Mouse (Mus musculus) erythroid progenitor cell, adult 5-6 weeks (primary cell): Measurements from ENCODE around the gene Gm9803. TPM values are rescaled to one million over a fixed set of nuclear protein-coding genes. Genes with fewer than 3 reads are reported as not detected.

Experiments used
- ATAC-seq: replicated peaks from 2 replicates; pipeline ENCODE4 v1.8.0; 2016; ENCODE audit warnings: moderate number of reproducible peaks, mild to moderate bottlenecking, moderate TSS enrichment, inconsistent platforms; ENCODE audit not compliant: poor library complexity, low FRiP score, severe bottlenecking
- total RNA-seq, 2 experiments: library from RNA; stranded (forward) in 1 of 2; stranded (reverse) in 1 of 2; fragments of 150-400 nt in 1 of 2; fragments of 186-747, 209-891 nt in 1 of 2; gene quantifications; 2 replicates each; pipeline versions ENCODE4 v1.2.3 to v1.2.4; 2015 to 2017; ENCODE audit warnings: low replicate concordance in 2 of 2

The Gm9803 gene
- total RNA-seq, 2 experiments from 2014 or later: not detected

DNA sequence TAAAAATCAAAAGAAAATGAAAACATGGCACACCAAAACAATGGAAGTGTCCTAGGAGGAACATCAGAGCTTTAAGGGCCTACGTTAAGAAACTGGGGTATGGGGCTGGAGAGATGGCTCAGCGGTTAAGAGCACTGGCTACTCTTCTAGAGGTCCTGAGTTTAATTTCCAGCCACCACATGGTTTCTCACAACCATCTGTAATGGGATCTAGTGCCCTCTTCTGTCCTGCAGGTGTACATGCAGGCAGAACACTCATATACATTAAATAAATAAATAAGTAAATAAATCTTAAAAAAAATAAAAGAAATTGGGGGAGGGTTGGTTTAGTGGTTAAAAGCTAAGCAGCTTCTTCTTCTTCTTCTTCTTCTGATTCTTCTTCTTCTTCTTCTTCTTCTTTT is 37.4 kb downstream of the Gm9803 start:
- ATAC-seq: no peak

Other genes starting within 250 kb of the Gm9803 start
- 0.42 and 5.4 TPM in 2 replicates for gene Bend3, start 45.3 kb upstream of the Gm9803 start, total RNA-seq (2015; ENCODE audit: low replicate concordance)
- 0.13 and 2.6 TPM in 2 replicates for gene Bend3, start 45.3 kb upstream of the Gm9803 start, total RNA-seq (2017; ENCODE audit: low replicate concordance)
- gene 1700021F05Rik, start 16.9 kb downstream of the Gm9803 start, total RNA-seq (2015; ENCODE audit: low replicate concordance): 7.6 and 19.3 TPM in 2 replicates
- gene 1700021F05Rik, start 16.9 kb downstream of the Gm9803 start, total RNA-seq (2017; ENCODE audit: low replicate concordance): 21.9 and 25.0 TPM in 2 replicates
- gene Cd24a, start 54.2 kb downstream of the Gm9803 start, total RNA-seq (2015; ENCODE audit: low replicate concordance): 6,032 and 6,430 TPM in 2 replicates
- 6,106 and 7,183 TPM in 2 replicates for gene Cd24a, start 54.2 kb downstream of the Gm9803 start, total RNA-seq (2017; ENCODE audit: low replicate concordance)